Mouse (Mus musculus) heart, postnatal 4 days (tissue): ENCODE measurements around the gene Eml3. TPM values are rescaled to one million over a fixed set of nuclear protein-coding genes. Genes with fewer than 3 reads are reported as not detected.

Experiments used
- DNase-seq: peaks from one replicate; pipeline ENCODE4 v3.0.0; 2021
- microRNA-seq, 2 experiments: library from miRNA; unstranded; fragments of <30 nt; microRNA quantifications; one replicate each; pipeline ENCODE4 v1.2.0; 2021 to 2022
- total RNA-seq, 2 experiments: library from RNA; stranded (reverse); gene quantifications; 2 replicates each; pipeline ENCODE4 v1.2.3; 2021

The Eml3 gene
- total RNA-seq, 2 experiments from 2014 or later = 15.4 to 16.6 TPM

GRCm38 (mm10) chr19:8988346-8989065, 59.2 kb downstream of the Eml3 start:
- peak; percentile 12 for DNase-seq

- peak; percentile 89 for DNase-seq
Measured at GRCm38 (mm10) chr19:8989066-8989566, 59.8 kb downstream of the Eml3 start, which contains the start of gene Ahnak. Gene Ahnak, plus strand, starts transcription at chr19:8989284.

DNA sequence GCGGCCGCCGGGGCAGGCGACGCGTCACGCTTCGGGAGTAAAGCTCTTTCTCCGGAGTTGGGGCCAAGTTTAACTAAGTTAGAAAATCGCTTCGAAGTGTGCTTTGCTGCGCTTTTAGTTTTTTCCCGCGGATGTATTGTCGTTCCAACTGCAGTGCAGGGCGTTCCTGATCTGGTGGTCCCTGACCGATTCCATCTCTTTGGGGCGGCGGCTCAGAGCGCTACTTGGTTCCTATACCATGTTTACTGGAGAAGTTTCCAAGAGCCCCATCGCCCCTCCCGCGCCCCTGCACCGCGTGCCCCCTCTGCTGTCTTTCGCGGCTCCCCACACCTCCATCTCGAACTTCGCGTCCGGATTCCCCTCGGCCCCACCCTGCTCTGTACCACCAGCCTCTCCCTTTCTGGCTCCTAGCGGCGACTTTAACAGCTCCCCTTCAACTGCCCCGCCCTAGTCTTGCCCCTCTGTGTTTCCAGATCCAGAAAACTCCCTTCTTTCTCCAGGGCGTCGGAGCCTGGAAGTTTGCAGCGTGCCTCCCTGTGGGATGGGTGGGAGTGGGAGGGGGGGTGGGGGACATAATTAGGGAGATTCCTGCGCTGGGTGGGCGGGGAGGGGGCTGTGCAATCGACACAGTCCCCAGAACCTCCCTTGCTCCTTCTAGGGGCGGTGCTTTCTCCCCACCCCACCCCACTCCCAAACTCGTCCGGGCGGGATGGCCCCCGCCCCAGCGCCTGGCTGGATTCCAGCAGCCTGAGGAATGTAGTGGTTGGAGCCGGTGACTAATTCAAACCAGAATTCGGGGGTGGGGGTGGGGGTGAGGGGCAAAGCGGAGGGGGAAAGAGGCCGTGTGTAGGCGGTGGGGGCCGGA, 60.4 kb downstream of the Eml3 start:
- peak; percentile 96 for DNase-seq

DNA sequence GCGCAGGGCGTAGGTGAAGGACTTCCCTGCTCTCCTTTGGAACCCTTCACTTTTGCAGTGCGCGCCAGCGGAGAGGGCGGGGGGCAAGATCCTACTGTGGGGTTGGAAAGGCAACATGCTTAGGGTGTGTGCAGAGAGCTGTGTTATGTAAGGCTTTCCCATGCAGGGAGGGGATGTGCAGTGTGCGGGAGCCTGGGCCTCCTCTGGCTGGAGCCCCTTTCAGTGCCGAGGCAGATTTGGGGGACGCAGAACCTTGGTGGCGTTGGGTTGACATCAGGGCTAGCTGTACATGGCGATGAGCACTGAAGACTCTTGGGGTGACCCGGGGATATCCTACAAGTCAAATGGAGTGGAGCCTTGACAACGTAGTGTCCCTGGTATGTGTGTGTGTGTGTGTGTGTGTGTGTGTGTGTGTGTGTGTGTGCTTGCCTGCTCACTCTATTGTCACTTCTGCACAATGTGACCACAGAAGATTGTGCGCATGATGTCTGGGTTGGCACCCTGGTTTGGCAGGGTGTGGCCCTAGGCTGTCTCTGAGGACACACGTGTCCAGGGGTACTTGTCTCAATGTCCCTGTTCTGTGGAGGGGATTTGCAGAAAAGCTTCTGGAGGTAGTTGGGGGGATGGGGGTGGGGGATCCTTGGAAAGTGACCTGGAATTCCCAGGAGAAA, 61.2 kb downstream of the Eml3 start:
- DNase-seq = peak; percentile 38

Small RNA genes lying within 50 kb of the gene (microRNA-seq; reads per million reads assigned to microRNA genes)
- 0 to 0.20 reads per million in 2 experiments for gene Mir5136

Other genes starting within 250 kb of the Eml3 start
- gene Slc3a2, start 206.2 kb upstream of the Eml3 start, total RNA-seq = 10 to 100 TPM; 62.4 to 66.3 TPM
- gene Wdr74, start 193.7 kb upstream of the Eml3 start, total RNA-seq = 10 to 100 TPM; 30.3 to 31.1 TPM
- not detected for gene 1700092M07Rik, start 188.8 kb upstream of the Eml3 start, total RNA-seq
- 10 to 100 TPM; 43.4 to 48.5 TPM for gene Stx5a, start 188.1 kb upstream of the Eml3 start, total RNA-seq
- gene Nxf1, start 172.5 kb upstream of the Eml3 start, total RNA-seq = 10 to 100 TPM; 82.1 to 86.1 TPM
- 100 to 1,000 TPM; 121 to 133 TPM for gene Tmem223, start 158.6 kb upstream of the Eml3 start, total RNA-seq
- 10 to 100 TPM; 16.6 to 17.1 TPM for gene Tmem179b, start 155.1 kb upstream of the Eml3 start, total RNA-seq
- gene Taf6l, start 143.1 kb upstream of the Eml3 start, total RNA-seq = 10 to 100 TPM; 12.1 to 12.5 TPM
- 10 to 100 TPM; 71.2 to 80.6 TPM for gene Polr2g, start 131.0 kb upstream of the Eml3 start, total RNA-seq
- gene Zbtb3, start 127.0 kb upstream of the Eml3 start, total RNA-seq = 1 to 10 TPM; 2.4 to 2.5 TPM
- gene Ttc9c, start 110.2 kb upstream of the Eml3 start, total RNA-seq = 10 to 100 TPM; 20.9 to 22.8 TPM
- gene Hnrnpul2, start 109.5 kb upstream of the Eml3 start, total RNA-seq = 10 to 100 TPM; 53.5 to 56.0 TPM
- gene AC129217.1, start 99.8 kb upstream of the Eml3 start, total RNA-seq = not detected
- 10 to 100 TPM; 26.2 to 27.5 TPM for gene Bscl2, start 92.1 kb upstream of the Eml3 start, total RNA-seq
- gene Gng3, start 90.4 kb upstream of the Eml3 start, total RNA-seq = under 1 TPM in 1 of 2 experiments, not detected in 1; 0.16 TPM
- gene Lrrn4cl, start 78.8 kb upstream of the Eml3 start, total RNA-seq = 1 to 10 TPM; 2.4 to 2.5 TPM
- gene Ubxn1, start 58.1 kb upstream of the Eml3 start, total RNA-seq = 100 to 1,000 TPM; 112 to 125 TPM
- gene Uqcc3, start 48.6 kb upstream of the Eml3 start, total RNA-seq = 10 to 100 TPM; 39.4 to 41.2 TPM
- 1 to 10 TPM; 2.1 to 5.6 TPM for gene Lbhd1, start 45.8 kb upstream of the Eml3 start, total RNA-seq
- gene Gm49403, start 45.6 kb upstream of the Eml3 start, total RNA-seq = not detected
- gene 1810009A15Rik, start 40.7 kb upstream of the Eml3 start, total RNA-seq = 10 to 100 TPM; 23.7 to 24.9 TPM
- gene Gm49416, start 40.6 kb upstream of the Eml3 start, total RNA-seq = 1 to 10 TPM; 2.3 to 3.6 TPM
- gene Ints5, start 36.5 kb upstream of the Eml3 start, total RNA-seq = 10 to 100 TPM; 16.3 to 17.1 TPM
- gene Ganab, start 31.5 kb upstream of the Eml3 start, total RNA-seq = 10 to 100 TPM; 80.9 to 83.7 TPM
- gene B3gat3, start 9.2 kb upstream of the Eml3 start, total RNA-seq = 10 to 100 TPM; 36.0 to 38.0 TPM
- gene Rom1, start 196 bp upstream of the Eml3 start, total RNA-seq = 1 to 10 TPM; 3.1 to 3.2 TPM
- 10 to 100 TPM; 62.5 to 63.8 TPM for gene Mta2, start 12.3 kb downstream of the Eml3 start, total RNA-seq
- 1 to 10 TPM; 8.3 to 9.6 TPM for gene Tut1, start 24.3 kb downstream of the Eml3 start, total RNA-seq
- gene Eef1g, start 37.5 kb downstream of the Eml3 start, total RNA-seq = 100 to 1,000 TPM; 357 to 371 TPM
- gene Ahnak, start 59.7 kb downstream of the Eml3 start, total RNA-seq = 100 to 1,000 TPM; 303 to 328 TPM
- not detected for gene Scgb1a1, start 158.4 kb downstream of the Eml3 start, total RNA-seq
- gene Asrgl1, start 206.1 kb downstream of the Eml3 start, total RNA-seq = 10 to 100 TPM; 13.2 to 16.4 TPM